Mouse (Mus musculus): ENCODE measurements around the gene Sympk. TPM values are rescaled to one million over a fixed set of nuclear protein-coding genes. Genes with fewer than 3 reads are reported as not detected.

Sympk gene
- polyA plus RNA-seq, 1 experiment from 2014 or later = 30.4 TPM

DNA sequence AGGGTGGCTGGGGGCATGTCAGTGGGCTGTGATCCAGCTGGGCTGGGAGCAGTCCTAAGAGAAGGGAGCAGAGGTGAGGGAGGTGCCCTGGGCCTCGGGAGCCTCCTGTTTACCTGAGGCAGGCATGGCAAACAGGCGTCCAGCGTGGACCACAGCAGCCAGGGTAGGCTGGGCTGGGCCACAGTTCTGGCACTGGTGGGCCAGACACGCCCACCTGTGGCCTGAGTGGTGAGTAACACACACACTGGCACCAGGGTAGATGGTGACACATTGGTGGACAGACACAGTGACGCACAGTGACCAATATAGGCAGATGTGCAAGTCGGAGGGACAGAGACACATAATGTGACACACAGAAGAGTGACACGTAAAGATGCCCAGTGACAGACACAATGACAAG is 13.6 kb upstream of the Sympk start:
- 81% methylated on average over 7 of the region's 7 CpGs for WGBS
- Histone ChIP-seq H3K9ac (no peak overlapping the region), H3K36me3 (peaks cover 23% of the 10 kb centered on the region)

DNA sequence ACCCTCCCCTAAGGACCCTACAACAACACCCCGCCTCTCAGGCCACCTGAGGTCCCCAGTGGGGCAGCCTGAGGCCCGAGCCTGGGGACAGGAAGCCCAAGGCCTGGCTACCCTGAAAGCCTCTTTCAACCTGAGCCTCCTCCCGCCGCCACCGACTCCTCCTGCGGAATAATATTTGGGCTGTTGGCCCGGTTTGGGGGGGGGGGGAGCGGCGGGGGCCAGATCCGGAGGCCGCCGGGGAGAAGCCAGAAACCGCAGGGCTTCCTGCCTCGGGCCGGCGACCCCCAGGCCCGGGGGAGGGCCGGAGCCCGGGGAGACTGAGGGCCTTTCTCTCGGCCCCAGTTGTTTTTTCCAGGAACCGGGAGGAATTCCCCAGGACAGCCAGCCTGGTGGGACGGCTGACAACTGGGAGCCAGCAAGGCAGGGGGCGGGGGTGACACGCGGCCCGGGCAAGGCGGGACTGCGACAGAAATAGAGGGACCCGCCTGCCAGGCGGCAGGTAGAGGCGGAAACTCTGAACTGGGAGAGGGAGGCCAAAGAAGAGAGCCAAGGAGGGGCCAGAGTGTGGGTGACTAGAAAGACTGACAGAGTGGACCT is 12.1 kb upstream of the Sympk start:
- Histone ChIP-seq H3K4me1 (replicated peaks) (peaks cover 19% of the 10 kb centered on the region), H3K4me3 (peak overlapping the region; percentile 24), H3K27me3 (no peaks in the 10 kb centered on the region), H3K27ac (replicated peaks) (peak overlapping the region; percentile 46), H3K9me3 (no peaks in the 10 kb centered on the region), H3K9ac (peak overlapping the region; percentile 67), H3K36me3 (peaks cover 10% of the 10 kb centered on the region), H3K4me2 (peak overlapping the region; percentile 55)
- ATAC-seq (ENCODE audit: low read depth) = no peak
- 2% methylated on average over 29 of the region's 31 CpGs for WGBS

More for the DNA sequence above, 13.6 kb upstream of the Sympk start:
- Histone ChIP-seq H3K4me3 (no peak overlapping the region), H3K9me3 (no peaks in the 10 kb centered on the region), H3K27ac (replicated peaks) (no peak overlapping the region), H3K4me1 (replicated peaks) (peaks cover 34% of the 10 kb centered on the region), H3K4me2 (no peak overlapping the region), H3K27me3 (no peaks in the 10 kb centered on the region)
- no peak for ATAC-seq (ENCODE audit: low read depth)

DNA sequence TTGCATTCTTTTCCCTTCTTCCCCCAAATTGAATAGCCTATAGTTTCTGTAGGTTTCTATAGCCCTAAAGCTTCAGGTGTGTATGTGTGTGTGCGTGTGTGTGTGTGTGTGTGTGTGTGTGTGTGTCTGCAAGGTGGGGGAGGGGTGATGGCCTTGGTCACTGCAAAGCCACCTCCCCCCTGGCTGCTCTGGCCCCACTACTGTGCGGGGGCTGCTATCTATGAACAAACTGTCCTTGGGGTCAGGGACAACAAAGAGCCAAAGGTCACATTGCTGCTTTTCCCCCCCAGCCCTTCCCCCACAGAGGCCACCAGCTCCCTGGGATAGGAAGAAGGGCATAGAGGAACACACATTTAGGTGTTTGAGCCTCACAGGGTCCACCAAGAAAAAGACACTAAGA is 11.3 kb upstream of the Sympk start:
- ATAC-seq (ENCODE audit: low read depth) = no peak
- no peak overlapping the region for H3K4me3 ChIP-seq

DNA sequence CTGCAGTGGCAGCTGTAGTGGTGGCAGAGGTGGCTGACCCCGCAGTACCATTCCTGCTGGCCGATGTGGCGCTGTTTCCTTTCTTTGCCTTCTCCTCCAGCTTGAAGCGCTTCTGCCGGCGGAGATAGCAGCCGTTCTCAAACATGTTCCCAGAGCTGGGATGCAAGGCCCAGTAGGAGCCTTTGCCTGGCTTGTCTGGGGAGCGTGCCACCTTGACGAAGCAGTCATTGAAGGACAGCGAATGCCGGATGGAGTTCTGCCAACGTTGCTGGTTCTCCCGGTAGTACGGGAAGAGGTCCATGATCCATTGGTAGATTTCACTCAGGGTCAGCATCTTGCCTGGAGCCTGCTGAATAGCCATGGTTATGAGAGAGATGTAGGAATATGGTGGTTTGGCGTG is 9.7 kb upstream of the Sympk start:
- Histone ChIP-seq H3K9ac (no peak overlapping the region), H3K27me3 (no peaks in the 10 kb centered on the region), H3K4me2 (no peak overlapping the region), H3K36me3 (no peaks in the 10 kb centered on the region), H3K4me1 (replicated peaks) (peaks cover 9% of the 10 kb centered on the region), H3K9me3 (no peaks in the 10 kb centered on the region), H3K4me3 (no peak overlapping the region), H3K27ac (replicated peaks) (no peak overlapping the region)
- 64% methylated on average over 15 of the region's 15 CpGs for WGBS
- no peak for ATAC-seq (ENCODE audit: low read depth)

More for the DNA sequence above, 11.3 kb upstream of the Sympk start:
- Histone ChIP-seq H3K27ac (replicated peaks) (no peak overlapping the region), H3K4me2 (no peak overlapping the region), H3K9ac (no peak overlapping the region), H3K9me3 (no peaks in the 10 kb centered on the region), H3K4me1 (replicated peaks) (peaks cover 11% of the 10 kb centered on the region), H3K27me3 (no peaks in the 10 kb centered on the region), H3K36me3 (peaks cover 2% of the 10 kb centered on the region; the same call in 1 of the 2 replicates)
- 38% methylated on average over 2 of the region's 2 CpGs for WGBS

DNA sequence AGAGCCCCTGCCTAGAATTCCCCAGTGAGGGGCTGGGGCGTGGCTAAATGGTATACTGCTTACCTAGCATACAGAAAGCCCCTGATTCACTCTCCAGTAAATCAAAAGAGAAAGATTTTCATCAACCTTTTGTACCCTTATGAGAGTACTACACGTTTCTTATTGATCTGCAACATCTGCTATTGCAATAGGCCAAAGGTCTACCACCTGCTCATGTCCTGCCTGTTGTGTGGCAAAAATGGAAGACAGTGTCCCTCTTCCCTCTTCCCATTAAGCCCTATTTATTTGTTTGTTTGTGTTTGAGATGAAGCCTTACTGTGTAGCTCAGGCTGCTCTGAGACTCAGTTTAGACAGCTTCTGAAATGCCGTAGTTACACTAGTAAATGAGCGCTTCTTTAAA is 8.1 kb upstream of the Sympk start:
- no peak overlapping the region for H3K27ac ChIP-seq (replicated peaks)
- no peak overlapping the region for H3K9ac ChIP-seq
- ATAC-seq (ENCODE audit: low read depth) = no peak
- 93% methylated on average over 4 of the region's 4 CpGs for WGBS
- H3K4me1 ChIP-seq (replicated peaks) = peaks cover 9% of the 10 kb centered on the region
- no peak overlapping the region for H3K4me3 ChIP-seq
- no peak overlapping the region for H3K4me2 ChIP-seq
- H3K27me3 ChIP-seq = peaks cover 13% of the 10 kb centered on the region
- no peaks in the 10 kb centered on the region for H3K36me3 ChIP-seq
- H3K9me3 ChIP-seq = no peaks in the 10 kb centered on the region

DNA sequence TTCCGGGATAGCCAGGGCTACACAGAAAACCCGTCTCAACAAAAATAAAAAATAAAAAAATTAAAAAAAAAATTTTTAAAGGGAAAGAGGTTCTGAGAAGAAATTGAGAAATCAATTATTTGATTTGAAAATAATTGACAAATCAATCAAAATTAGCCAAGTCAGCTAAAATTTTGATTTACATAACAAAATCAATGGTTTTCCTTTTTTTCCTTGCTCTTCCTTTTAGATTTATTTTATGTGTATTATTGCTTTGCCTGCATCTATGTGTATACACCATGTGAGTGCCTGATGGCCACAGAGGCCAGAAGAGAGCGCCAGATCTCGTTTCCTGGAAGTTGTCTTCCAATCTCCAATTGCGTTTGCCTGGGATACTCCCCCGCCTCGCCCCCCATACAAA is 6.3 kb upstream of the Sympk start:
- Histone ChIP-seq H3K9ac (no peak overlapping the region), H3K4me3 (no peak overlapping the region), H3K36me3 (no peaks in the 10 kb centered on the region), H3K4me2 (no peak overlapping the region), H3K9me3 (no peaks in the 10 kb centered on the region), H3K4me1 (replicated peaks) (no peaks in the 10 kb centered on the region), H3K27ac (replicated peaks) (no peak overlapping the region), H3K27me3 (peaks cover 32% of the 10 kb centered on the region)
- WGBS = 93% methylated on average over 7 of the region's 7 CpGs
- ATAC-seq (ENCODE audit: low read depth) = no peak

DNA sequence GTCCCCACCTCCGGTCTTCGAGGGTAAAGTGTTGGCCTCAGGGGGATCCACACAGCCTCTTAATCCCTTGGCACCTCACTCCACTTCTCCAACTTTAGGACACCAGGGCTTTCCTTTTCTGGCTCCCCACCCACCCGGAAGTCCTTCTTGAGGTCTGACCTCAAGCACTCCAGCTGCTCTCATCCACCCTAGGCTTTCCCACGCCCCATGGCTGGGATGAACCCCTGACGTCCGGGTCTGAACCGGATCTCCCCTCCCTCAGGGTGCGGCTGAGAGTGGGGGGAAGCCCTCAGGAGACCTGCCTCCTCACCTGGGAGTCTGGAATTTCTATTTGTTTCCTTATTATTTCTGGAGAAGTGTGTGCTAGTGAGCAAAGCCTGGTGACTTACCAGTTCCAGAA is 3.1 kb upstream of the Sympk start:
- peaks cover 14% of the 10 kb centered on the region for H3K4me1 ChIP-seq (replicated peaks)
- no peak overlapping the region for H3K4me2 ChIP-seq
- no peak overlapping the region for H3K9ac ChIP-seq
- H3K27me3 ChIP-seq = peaks cover 42% of the 10 kb centered on the region
- no peak overlapping the region for H3K4me3 ChIP-seq
- 24% methylated on average over 8 of the region's 8 CpGs for WGBS
- ATAC-seq (ENCODE audit: low read depth) = no peak
- no peaks in the 10 kb centered on the region for H3K9me3 ChIP-seq
- H3K27ac ChIP-seq (replicated peaks) = no peak overlapping the region
- no peaks in the 10 kb centered on the region for H3K36me3 ChIP-seq

DNA sequence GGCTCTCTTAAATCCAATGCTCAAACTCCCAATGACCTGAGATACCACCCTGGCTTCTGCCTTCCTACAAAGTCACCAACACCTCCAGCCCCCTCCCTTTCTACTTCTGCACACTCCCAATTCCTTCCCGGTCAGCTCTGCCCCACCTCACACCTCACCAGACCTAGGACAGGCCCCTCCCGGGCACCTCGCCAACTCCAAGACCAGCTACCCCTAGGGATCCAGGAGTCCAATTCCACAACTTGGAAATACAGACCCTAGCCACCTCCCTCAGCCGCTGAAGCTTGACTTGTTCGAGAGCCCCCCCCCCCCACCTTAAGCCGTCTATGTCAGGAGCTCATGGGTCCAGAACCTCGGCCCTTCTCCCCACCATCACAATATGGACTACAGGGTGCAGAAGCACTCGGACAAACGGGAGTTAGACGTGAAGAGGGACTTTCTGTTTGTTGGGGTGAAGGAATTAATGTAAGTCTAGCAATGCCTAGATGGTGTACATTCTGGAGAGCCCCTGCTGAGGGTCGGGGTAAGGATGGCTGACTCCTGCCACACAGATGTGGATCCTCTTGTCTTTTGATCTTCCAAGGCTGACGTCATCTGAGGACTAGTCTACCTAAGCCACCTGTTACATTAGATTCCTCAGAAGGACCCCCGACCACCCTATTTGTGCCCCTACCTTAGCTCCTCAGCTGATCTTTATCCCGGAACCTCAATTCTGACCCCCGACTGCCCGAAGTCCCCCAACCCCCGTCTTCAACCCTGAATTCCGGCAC is 1.8 kb upstream of the Sympk start:
- H3K4me2 ChIP-seq = no peak overlapping the region
- H3K4me1 ChIP-seq (replicated peaks) = peaks cover 19% of the 10 kb centered on the region
- no peak overlapping the region for H3K9ac ChIP-seq
- no peak overlapping the region for H3K4me3 ChIP-seq
- H3K36me3 ChIP-seq = no peaks in the 10 kb centered on the region
- H3K9me3 ChIP-seq = no peaks in the 10 kb centered on the region
- WGBS = 61% methylated on average over 18 of the region's 18 CpGs
- H3K27me3 ChIP-seq = peaks cover 42% of the 10 kb centered on the region
- no peak for ATAC-seq (ENCODE audit: low read depth)
- H3K27ac ChIP-seq (replicated peaks) = no peak overlapping the region

DNA sequence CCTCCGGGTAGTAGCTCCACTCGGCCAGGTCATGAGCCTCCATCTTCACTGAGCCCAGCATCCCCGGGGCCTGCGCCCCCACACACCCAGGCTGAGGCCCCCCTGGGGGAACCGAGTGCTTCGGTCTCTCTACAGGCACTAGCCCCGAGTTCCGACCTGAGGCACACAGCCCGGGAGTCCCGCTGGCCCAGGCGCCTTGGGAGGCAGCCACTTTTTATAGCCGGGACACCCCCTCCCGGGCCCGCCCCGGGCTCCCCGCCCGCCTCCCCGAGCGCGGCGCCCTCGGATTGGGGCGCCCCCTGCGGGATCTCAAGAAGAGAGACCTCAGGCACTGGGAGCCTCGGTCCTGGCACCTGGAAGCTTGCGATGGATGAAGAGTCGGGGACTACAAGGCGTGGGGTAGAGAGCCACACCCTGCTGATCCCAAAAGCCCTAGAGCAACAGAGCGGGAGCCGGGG is 791 bp upstream of the Sympk start, which contains the start of gene Foxa3:
Gene Foxa3, minus strand, starts transcription at position 182 of the 458 bp plus-strand sequence.
- no peaks in the 10 kb centered on the region for H3K9me3 ChIP-seq
- H3K4me1 ChIP-seq (replicated peaks) = peaks cover 19% of the 10 kb centered on the region
- ATAC-seq (ENCODE audit: low read depth) = peak; percentile 45
- peak within 1 kb of the TSS; percentile 90 for H3K4me3 ChIP-seq
- peak within 1 kb of the TSS; percentile 70 for H3K27ac ChIP-seq (replicated peaks)
- peaks cover 42% of the 10 kb centered on the region for H3K27me3 ChIP-seq
- no peaks in the 10 kb centered on the region for H3K36me3 ChIP-seq
- peak within 1 kb of the TSS; percentile 93 for H3K9ac ChIP-seq
- H3K4me2 ChIP-seq = peak within 1 kb of the TSS; percentile 92
- 4% methylated on average over 30 of the region's 30 CpGs for WGBS

DNA sequence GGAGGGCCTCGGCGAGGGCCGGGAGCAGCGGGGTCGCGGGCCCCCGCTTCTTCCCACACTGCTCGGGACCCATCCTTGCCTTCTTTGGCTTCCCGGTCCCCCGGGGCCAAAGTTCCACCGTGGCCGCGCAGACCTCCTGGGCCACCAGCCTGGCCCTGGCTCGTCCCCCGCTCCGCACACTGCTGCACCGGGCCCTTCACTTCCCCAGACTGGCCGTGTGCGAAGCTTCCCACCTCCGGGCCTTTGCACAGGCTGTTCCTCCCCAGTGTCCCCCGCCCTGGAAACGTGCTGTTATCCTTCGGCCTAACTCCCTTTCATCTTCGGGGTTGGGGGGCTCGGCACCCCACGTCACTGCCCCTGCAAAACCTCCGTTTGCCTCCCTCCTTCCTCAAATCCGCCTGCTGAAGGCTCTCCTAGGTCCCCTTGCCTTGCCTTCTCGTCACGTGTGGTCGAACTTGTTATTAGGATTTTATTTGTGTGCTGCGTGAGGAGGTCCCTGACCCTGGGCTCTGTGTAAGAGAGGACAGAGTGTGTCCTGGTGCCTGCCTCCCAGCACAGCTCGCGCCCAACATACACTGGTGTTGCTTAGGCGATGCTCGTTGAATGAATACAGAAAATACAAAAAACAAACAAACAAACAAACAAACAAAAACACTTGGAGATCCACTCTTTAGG is 541 bp downstream of the Sympk start:
- H3K36me3 ChIP-seq = peaks cover 10% of the 10 kb centered on the region
- 3% methylated on average over 26 of the region's 36 CpGs for WGBS
- peak; percentile 75 for ATAC-seq (ENCODE audit: low read depth)
- peak overlapping the region; percentile 93 for H3K9ac ChIP-seq
- H3K27me3 ChIP-seq = peaks cover 42% of the 10 kb centered on the region
- no peaks in the 10 kb centered on the region for H3K9me3 ChIP-seq
- peak overlapping the region; percentile 90 for H3K4me3 ChIP-seq
- peak overlapping the region; percentile 92 for H3K4me2 ChIP-seq
- peak overlapping the region; percentile 70 for H3K27ac ChIP-seq (replicated peaks)
- H3K4me1 ChIP-seq (replicated peaks) = peaks cover 19% of the 10 kb centered on the region

DNA sequence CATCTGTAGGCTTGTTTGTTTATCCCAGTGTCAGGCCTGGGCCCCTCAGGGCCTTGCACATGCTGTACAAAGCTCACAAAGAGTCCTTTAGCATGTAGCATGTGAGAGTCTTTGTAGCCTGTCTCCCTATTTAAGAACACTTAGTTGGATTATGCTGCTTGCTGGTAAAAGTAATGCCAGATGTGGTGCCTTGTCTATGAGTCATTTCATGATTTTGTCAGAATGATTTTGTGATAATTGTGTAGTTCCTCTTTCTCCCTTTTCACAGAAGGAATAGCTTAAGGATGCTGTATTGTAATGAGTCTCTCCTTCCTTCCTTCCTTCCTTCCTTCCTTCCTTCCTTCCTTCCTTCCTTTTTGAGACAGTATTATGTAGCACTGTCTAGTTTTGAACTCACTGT is 3.9 kb downstream of the Sympk start:
- H3K4me1 ChIP-seq (replicated peaks) = peaks cover 19% of the 10 kb centered on the region
- no peak overlapping the region for H3K27ac ChIP-seq (replicated peaks)
- H3K9me3 ChIP-seq = no peaks in the 10 kb centered on the region
- peaks cover 43% of the 10 kb centered on the region for H3K36me3 ChIP-seq
- no peak overlapping the region for H3K9ac ChIP-seq
- H3K4me3 ChIP-seq = no peak overlapping the region
- no peak overlapping the region for H3K4me2 ChIP-seq
- no peak for ATAC-seq (ENCODE audit: low read depth)
- peaks cover 8% of the 10 kb centered on the region for H3K27me3 ChIP-seq

DNA sequence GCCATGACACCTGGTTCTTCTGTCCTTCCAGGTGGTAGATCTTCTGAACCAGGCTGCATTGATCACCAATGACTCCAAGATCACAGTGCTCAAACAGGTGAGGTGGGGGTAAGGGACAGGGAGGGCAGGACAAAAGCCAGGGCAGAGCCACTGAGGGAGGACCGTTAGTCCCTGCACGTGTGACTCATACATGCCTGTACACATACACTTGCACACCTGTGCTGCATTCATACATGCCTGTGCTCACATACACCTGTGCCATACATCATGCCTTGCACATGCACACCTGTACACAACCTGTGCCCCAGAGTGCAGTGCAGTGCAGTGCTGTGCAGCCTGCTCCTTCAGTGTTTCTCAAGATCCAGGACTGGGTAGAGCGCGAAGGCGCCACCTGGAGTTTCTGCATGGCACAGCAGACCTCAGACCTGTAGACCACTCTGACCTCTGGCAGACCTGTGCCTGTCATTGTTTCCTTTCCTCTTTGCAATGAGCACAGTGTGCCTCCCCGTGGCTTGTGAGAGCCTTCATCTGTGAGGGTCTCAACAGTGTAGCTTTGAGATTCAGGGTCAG is 5.0 kb downstream of the Sympk start:
- Histone ChIP-seq H3K4me3 (no peak overlapping the region), H3K4me2 (no peak overlapping the region), H3K36me3 (peaks cover 52% of the 10 kb centered on the region), H3K9me3 (no peaks in the 10 kb centered on the region), H3K27ac (replicated peaks) (no peak overlapping the region), H3K27me3 (no peaks in the 10 kb centered on the region), H3K9ac (no peak overlapping the region), H3K4me1 (replicated peaks) (peaks cover 19% of the 10 kb centered on the region)
- peak; percentile 21 for ATAC-seq (ENCODE audit: low read depth)
- WGBS = 58% methylated on average over 6 of the region's 6 CpGs

All from neural tube, embryonic 13.5 days (tissue).